Mouse (Mus musculus) erythroblast, embryonic 14.5 days (primary cell): Measurements from ENCODE around the gene Syne1. TPM values are rescaled to one million over a fixed set of nuclear protein-coding genes. Genes with fewer than 3 reads are reported as not detected.

Experiments
- H3K27me3 ChIP-seq: 2 replicates; pipeline ENCODE4 v1.6.1; 2012; ENCODE audit warnings: inconsistent platforms; ENCODE audit not compliant: control insufficient read depth
- H3K36me3 ChIP-seq: 2 replicates; pipeline ENCODE4 v1.6.1; 2012; ENCODE audit warnings: mild to moderate bottlenecking, inconsistent platforms; ENCODE audit not compliant: control insufficient read depth
- H3K4me1 ChIP-seq: 2 replicates; pipeline ENCODE4 v1.6.1; 2012; ENCODE audit warnings: inconsistent platforms; ENCODE audit not compliant: control insufficient read depth
- H3K4me3 ChIP-seq: replicated peaks from 2 replicates; pipeline ENCODE3; 2012; ENCODE audit warnings: moderate library complexity, mild to moderate bottlenecking, inconsistent platforms
- H3K9me3 ChIP-seq: 2 replicates; pipeline ENCODE4 v1.6.1; 2012; ENCODE audit warnings: low read length, inconsistent platforms, mixed read lengths; ENCODE audit not compliant: control insufficient read depth
- GATA1 ChIP-seq: IDR thresholded peaks from 2 replicates; pipeline ENCODE4 v1.6.1; 2012; ENCODE audit warnings: low read length, inconsistent platforms, mixed read lengths
- TAL1 ChIP-seq: IDR thresholded peaks from 3 replicates; pipeline ENCODE4 v1.6.1; 2012; ENCODE audit warnings: low read length, inconsistent platforms, mixed read lengths
- polyA plus RNA-seq: library from polyadenylated mRNA; stranded (reverse); fragments of >175 nt; gene quantifications from 2 replicates; pipeline ENCODE4 v1.2.3, GENCODE M21; 2012

Gene Syne1
- polyA plus RNA-seq, 1 experiment = 0.19 TPM

GRCm38 (mm10) chr10:5045213-5045612, 506.1 kb downstream of the Syne1 start:
- peaks cover 39% of the 10 kb centered on the region for H3K36me3 ChIP-seq
- no peaks in the 10 kb centered on the region for H3K9me3 ChIP-seq
- no peak for TF ChIP-seq TAL1
- no peak for TF ChIP-seq GATA1
- no peaks in the 10 kb centered on the region for H3K27me3 ChIP-seq
- no peak overlapping the region for H3K4me3 ChIP-seq
- no peaks in the 10 kb centered on the region for H3K4me1 ChIP-seq

GRCm38 (mm10) chr10:5044481-5044880, 506.8 kb downstream of the Syne1 start:
- H3K4me3 ChIP-seq = no peak overlapping the region
- H3K27me3 ChIP-seq = no peaks in the 10 kb centered on the region
- peaks cover 39% of the 10 kb centered on the region for H3K36me3 ChIP-seq
- H3K4me1 ChIP-seq = no peaks in the 10 kb centered on the region
- TF ChIP-seq TAL1 (no peak), GATA1 (no peak)
- H3K9me3 ChIP-seq = no peaks in the 10 kb centered on the region

- TF ChIP-seq GATA1 = no peak
- no peak for TF ChIP-seq TAL1
- Histone ChIP-seq H3K4me3 (no peak overlapping the region), H3K27me3 (no peaks in the 10 kb centered on the region), H3K9me3 (no peaks in the 10 kb centered on the region), H3K4me1 (no peaks in the 10 kb centered on the region), H3K36me3 (peaks cover 26% of the 10 kb centered on the region)
Observed at GRCm38 (mm10) chr10:5041254-5041653, 510.0 kb downstream of the Syne1 start.

- H3K4me3 ChIP-seq = no peak overlapping the region
- H3K9me3 ChIP-seq = no peaks in the 10 kb centered on the region
- no peaks in the 10 kb centered on the region for H3K4me1 ChIP-seq
- no peaks in the 10 kb centered on the region for H3K27me3 ChIP-seq
- TF ChIP-seq TAL1 (no peak), GATA1 (no peak)
- peaks cover 24% of the 10 kb centered on the region for H3K36me3 ChIP-seq
Observed at GRCm38 (mm10) chr10:5032192-5033048, 518.9 kb downstream of the Syne1 start.

GRCm38 (mm10) chr10:5029883-5030282, 521.4 kb downstream of the Syne1 start:
- TF ChIP-seq TAL1 (no peak), GATA1 (no peak)
- no peaks in the 10 kb centered on the region for H3K9me3 ChIP-seq
- H3K36me3 ChIP-seq = peaks cover 16% of the 10 kb centered on the region
- no peaks in the 10 kb centered on the region for H3K4me1 ChIP-seq
- no peak overlapping the region for H3K4me3 ChIP-seq
- H3K27me3 ChIP-seq = no peaks in the 10 kb centered on the region

GRCm38 (mm10) chr10:5029161-5029560, 522.1 kb downstream of the Syne1 start:
- H3K27me3 ChIP-seq = no peaks in the 10 kb centered on the region
- no peaks in the 10 kb centered on the region for H3K4me1 ChIP-seq
- peaks cover 16% of the 10 kb centered on the region for H3K36me3 ChIP-seq
- no peak for TF ChIP-seq TAL1
- no peak for TF ChIP-seq GATA1
- no peak overlapping the region for H3K4me3 ChIP-seq
- no peaks in the 10 kb centered on the region for H3K9me3 ChIP-seq

- peaks cover 16% of the 10 kb centered on the region for H3K36me3 ChIP-seq
Observed at GRCm38 (mm10) chr10:5028301-5028700, 523.0 kb downstream of the Syne1 start.

GRCm38 (mm10) chr10:5027208-5027607, 524.1 kb downstream of the Syne1 start:
- peaks cover 7% of the 10 kb centered on the region; the same call in 1 of the 2 replicates for H3K36me3 ChIP-seq
- H3K9me3 ChIP-seq = no peaks in the 10 kb centered on the region
- no peaks in the 10 kb centered on the region for H3K4me1 ChIP-seq
- no peak for TF ChIP-seq GATA1
- no peaks in the 10 kb centered on the region for H3K27me3 ChIP-seq
- H3K4me3 ChIP-seq = no peak overlapping the region

More at GRCm38 (mm10) chr10:5028301-5028700, 523.0 kb downstream of the Syne1 start:
- H3K27me3 ChIP-seq = no peaks in the 10 kb centered on the region
- H3K4me1 ChIP-seq = no peaks in the 10 kb centered on the region
- no peaks in the 10 kb centered on the region for H3K9me3 ChIP-seq
- TF ChIP-seq GATA1 = no peak
- no peak for TF ChIP-seq TAL1
- no peak overlapping the region for H3K4me3 ChIP-seq

GRCm38 (mm10) chr10:5025906-5026305, 525.4 kb downstream of the Syne1 start:
- no peaks in the 10 kb centered on the region for H3K9me3 ChIP-seq

GRCm38 (mm10) chr10:5017148-5017547, 534.1 kb downstream of the Syne1 start:
- H3K27me3 ChIP-seq = no peaks in the 10 kb centered on the region
- TF ChIP-seq TAL1 (no peak), GATA1 (no peak)
- no peaks in the 10 kb centered on the region for H3K4me1 ChIP-seq
- no peak overlapping the region for H3K4me3 ChIP-seq
- no peaks in the 10 kb centered on the region; the same call in 1 of the 2 replicates for H3K36me3 ChIP-seq
- H3K9me3 ChIP-seq = no peaks in the 10 kb centered on the region

More at GRCm38 (mm10) chr10:5025906-5026305, 525.4 kb downstream of the Syne1 start:
- H3K27me3 ChIP-seq = no peaks in the 10 kb centered on the region
- no peak overlapping the region for H3K4me3 ChIP-seq
- H3K4me1 ChIP-seq = no peaks in the 10 kb centered on the region
- no peak for TF ChIP-seq TAL1
- TF ChIP-seq GATA1 = no peak
- H3K36me3 ChIP-seq = no peaks in the 10 kb centered on the region; the same call in 1 of the 2 replicates
